Mouse (Mus musculus): Measurements from ENCODE around the gene Zfp408.

DNA sequence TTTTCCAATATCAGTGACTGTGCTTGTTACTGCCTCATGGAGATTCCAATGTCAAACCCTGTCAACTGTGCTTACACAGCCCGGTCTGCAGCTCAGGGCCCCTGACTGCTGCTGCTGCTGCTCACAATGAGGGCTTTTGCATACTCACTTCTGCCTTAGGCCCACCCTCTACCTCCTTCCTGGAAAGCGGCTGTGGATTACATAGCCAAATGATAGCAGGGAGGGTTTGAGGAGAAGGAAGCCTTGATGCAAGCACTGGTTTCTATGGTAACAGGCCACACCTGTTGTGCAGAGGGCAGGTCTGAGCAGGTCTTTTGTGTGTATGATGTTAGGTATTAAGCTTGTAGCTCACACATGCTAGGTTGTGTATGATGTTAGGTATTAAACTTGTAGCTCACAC lies 18.2 kb upstream of the Zfp408 start:
- TF ChIP-seq CTCF (IDR thresholded peaks at IDR 0.05; ENCODE audit: low read depth) (no peak), EP300 (optimal IDR thresholded peaks at IDR 0.05) (no peak)

All from stomach, postnatal 0 days (tissue).